Mouse (Mus musculus) ovary, adult 10 weeks (tissue): ENCODE results near the gene Slc38a6. TPM values are rescaled to one million over a fixed set of nuclear protein-coding genes. Genes with fewer than 3 reads are reported as not detected.

Source experiments
- polyA plus RNA-seq: library from polyadenylated mRNA; stranded (reverse); fragments of 350-450 nt; fragmentation: Illumina TruSeq; extraction: RNeasy Lipid Tissue Mini Kit (QIAGEN cat#74804); gene quantifications from one replicate; pipeline ENCODE4 v1.2.3, GENCODE M21; 2014

Gene Slc38a6
- polyA plus RNA-seq: 12.5 TPM

DNA sequence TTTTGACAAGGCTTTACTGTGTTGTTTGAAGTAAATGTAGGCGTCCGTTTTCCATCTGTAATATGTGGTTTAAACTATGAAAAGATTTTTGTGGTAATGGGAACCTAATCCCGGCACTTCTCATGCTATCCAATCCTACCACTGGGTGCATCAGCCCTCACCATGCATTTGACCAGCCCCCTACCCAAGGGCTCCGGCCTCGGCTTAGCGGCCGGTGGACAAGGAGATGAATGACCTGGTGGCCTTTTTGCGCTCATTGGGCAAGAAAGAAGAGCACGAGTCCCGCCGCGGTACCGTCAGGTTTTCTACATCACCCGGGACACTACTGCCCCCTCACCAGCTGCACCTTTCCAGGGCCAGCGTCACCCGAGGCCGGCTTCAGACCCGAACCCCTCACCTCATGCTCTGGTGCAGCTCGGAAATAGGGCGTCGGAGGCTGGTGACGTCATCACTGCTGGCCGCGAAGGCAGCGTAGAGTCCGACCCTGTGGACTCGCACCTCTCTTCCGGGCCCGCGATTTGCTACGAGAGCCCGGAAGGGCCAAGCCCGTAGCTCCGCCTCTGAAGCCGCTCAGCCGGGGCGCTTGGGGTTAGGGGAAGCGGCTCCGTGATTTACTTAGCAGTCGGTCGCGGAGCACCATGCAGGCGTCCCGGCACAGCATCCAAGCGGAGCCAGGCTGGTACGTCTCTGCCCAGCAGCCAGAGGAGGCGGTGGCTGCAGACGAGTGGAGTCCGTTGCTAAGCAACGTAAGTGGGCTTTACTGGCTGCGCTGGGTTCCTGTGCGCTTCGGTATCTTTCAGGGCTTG, at the start of gene Slc38a6, which contains the start of gene Trmt5:
Gene Slc38a6 (plus strand): TSS at position 493 of the 806 bp plus-strand sequence.
Gene Trmt5 (minus strand): TSS at position 424 of the 806 bp plus-strand sequence.

Other genes with a start within 250 kb of the Slc38a6 start
- 0.40 TPM for gene Six1, start 232.9 kb upstream of the Slc38a6 start, polyA plus RNA-seq
- 1.9 TPM for gene Six4, start 173.3 kb upstream of the Slc38a6 start, polyA plus RNA-seq
- 24.1 TPM for gene Mnat1, start 163.1 kb upstream of the Slc38a6 start, polyA plus RNA-seq
- 30.9 TPM for gene Trmt5, start 69 bp upstream of the Slc38a6 start, polyA plus RNA-seq